Mouse (Mus musculus) lung, adult 2 months (tissue): ENCODE data around the gene Ppard.

Experiments
- CTCF ChIP-seq: fragments of 200-500 bp; IDR thresholded peaks from 2 replicates; pipeline ENCODE4 v1.5.1; 2011; ENCODE audit warnings: mild to moderate bottlenecking, low read length, control low read depth; ENCODE audit not compliant: insufficient read depth
- POLR2A ChIP-seq: fragments of 200-500 bp; IDR thresholded peaks from 2 replicates; pipeline ENCODE4 v1.6.1; 2011; ENCODE audit warnings: low read depth, mild to moderate bottlenecking, control low read depth, low read length, borderline replicate concordance; ENCODE audit errors: extremely low read depth

DNA sequence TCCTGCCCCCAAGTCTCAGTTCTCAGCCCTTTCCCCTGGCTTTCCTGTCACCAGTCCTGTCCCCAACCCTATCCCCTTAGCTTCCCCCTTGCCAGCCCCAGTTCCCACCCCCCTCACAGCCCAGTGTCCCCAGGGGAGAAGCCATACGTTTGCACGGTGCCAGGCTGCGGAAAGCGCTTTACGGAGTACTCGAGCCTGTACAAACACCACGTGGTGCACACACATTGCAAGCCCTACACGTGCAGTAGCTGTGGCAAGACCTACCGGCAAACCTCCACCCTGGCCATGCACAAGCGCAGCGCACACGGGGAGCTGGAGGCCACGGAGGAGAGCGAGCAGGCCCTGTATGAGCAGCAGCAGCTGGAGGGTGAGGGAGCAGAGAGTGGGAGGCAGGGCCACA is 30.5 kb upstream of the Ppard start:
- TF ChIP-seq CTCF, result no peak
- no peak for TF ChIP-seq POLR2A
